Mouse (Mus musculus) testis, adult 2 months (tissue): ENCODE data around the gene Tagln2. TPM values are rescaled to one million over a fixed set of nuclear protein-coding genes. Genes with fewer than 3 reads are reported as not detected.

Source experiments
- H3K27ac ChIP-seq: fragments of 200-500 bp; 2 replicates; pipeline ENCODE4 v1.5.1; 2012; ENCODE audit warnings: low read depth, low read length; ENCODE audit not compliant: control insufficient read depth, insufficient read depth
- H3K27me3 ChIP-seq: fragments of 200-500 bp; 2 replicates; pipeline ENCODE4 v1.6.1; 2012; ENCODE audit warnings: mild to moderate bottlenecking, low read length, moderate library complexity; ENCODE audit not compliant: control insufficient read depth, insufficient read depth
- H3K36me3 ChIP-seq: fragments of 200-500 bp; 2 replicates; pipeline ENCODE4 v1.6.1; 2012; ENCODE audit warnings: mild to moderate bottlenecking, low read length; ENCODE audit not compliant: control insufficient read depth, insufficient read depth
- H3K4me1 ChIP-seq: fragments of 200-500 bp; 2 replicates; pipeline ENCODE4 v1.6.1; 2012; ENCODE audit warnings: low read length; ENCODE audit not compliant: control insufficient read depth, insufficient read depth
- H3K4me3 ChIP-seq: fragments of 200-500 bp; 2 replicates; pipeline ENCODE4 v1.5.1; 2012; ENCODE audit warnings: low read depth, mild to moderate bottlenecking, low read length, moderate library complexity, mixed read lengths; ENCODE audit not compliant: control insufficient read depth
- CTCF ChIP-seq: fragments of 200-500 bp; IDR thresholded peaks from 2 replicates; pipeline ENCODE4 v1.5.1; 2012; ENCODE audit warnings: low read depth, mild to moderate bottlenecking, inconsistent platforms, low read length, moderate library complexity; ENCODE audit not compliant: control insufficient read depth, insufficient read depth, insufficient replicate concordance
- POLR2A ChIP-seq: fragments of 200-500 bp; IDR thresholded peaks from 2 replicates; pipeline ENCODE4 v1.6.1; 2012; ENCODE audit warnings: low read depth, mild to moderate bottlenecking, inconsistent platforms, low read length, moderate library complexity; ENCODE audit not compliant: control insufficient read depth
- polyA plus RNA-seq: library from polyadenylated mRNA; depleted of rRNA; stranded (reverse); fragments of >200 nt; gene quantifications from 2 replicates; pipeline ENCODE4 v1.2.3, GENCODE M21; 2012

Tagln2 gene
- polyA plus RNA-seq, 1 experiment = 7.6 TPM

DNA sequence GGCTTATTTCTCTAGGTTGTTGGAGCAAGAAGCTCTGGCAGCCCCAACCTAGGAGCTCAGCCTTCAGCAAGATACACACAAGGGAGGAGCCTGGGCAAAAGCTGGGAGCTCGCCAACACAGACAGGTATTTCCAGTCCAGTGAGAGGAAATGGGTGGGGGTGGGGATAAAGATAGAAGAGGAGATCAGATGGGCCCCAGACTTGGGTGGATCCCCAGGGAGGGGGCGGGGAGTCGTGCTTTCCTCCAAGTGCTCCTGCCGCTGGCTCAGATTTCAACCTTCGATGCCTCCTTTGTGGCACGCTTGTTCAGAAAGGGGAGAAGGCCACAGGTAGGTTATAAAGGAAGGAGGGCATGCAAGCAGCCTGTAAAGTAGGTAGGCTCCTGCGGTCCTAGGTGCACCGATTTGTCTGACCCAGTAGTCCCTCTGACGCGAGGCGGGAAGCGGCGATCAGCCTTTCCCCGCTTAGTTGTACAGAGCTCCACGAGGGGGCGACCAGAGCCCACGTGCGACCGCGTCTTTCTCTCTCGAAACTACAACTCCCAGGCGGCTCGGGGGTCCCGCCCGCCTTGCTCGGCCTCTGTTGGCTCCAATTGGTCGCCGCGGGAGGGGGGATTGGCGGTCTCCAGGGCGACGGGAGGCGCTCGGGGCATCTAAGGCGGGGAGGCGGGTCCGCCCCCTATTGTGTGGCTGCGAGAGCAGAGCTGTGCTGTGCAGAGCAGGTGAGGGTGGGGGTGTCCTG, 18.1 kb upstream of the Tagln2 start, which contains the start of gene Igsf9:
Gene Igsf9, plus strand, starts transcription at position 249 of the 741 bp plus-strand sequence.
- no peak within 1 kb of the TSS for H3K27ac ChIP-seq
- peaks cover 2% of the 10 kb centered on the region for H3K27me3 ChIP-seq
- peaks cover 6% of the 10 kb centered on the region for H3K4me1 ChIP-seq
- H3K4me3 ChIP-seq = peak within 1 kb of the TSS; percentile 76
- no peaks in the 10 kb centered on the region for H3K36me3 ChIP-seq
- TF ChIP-seq CTCF (no peak), POLR2A (no peak)

DNA sequence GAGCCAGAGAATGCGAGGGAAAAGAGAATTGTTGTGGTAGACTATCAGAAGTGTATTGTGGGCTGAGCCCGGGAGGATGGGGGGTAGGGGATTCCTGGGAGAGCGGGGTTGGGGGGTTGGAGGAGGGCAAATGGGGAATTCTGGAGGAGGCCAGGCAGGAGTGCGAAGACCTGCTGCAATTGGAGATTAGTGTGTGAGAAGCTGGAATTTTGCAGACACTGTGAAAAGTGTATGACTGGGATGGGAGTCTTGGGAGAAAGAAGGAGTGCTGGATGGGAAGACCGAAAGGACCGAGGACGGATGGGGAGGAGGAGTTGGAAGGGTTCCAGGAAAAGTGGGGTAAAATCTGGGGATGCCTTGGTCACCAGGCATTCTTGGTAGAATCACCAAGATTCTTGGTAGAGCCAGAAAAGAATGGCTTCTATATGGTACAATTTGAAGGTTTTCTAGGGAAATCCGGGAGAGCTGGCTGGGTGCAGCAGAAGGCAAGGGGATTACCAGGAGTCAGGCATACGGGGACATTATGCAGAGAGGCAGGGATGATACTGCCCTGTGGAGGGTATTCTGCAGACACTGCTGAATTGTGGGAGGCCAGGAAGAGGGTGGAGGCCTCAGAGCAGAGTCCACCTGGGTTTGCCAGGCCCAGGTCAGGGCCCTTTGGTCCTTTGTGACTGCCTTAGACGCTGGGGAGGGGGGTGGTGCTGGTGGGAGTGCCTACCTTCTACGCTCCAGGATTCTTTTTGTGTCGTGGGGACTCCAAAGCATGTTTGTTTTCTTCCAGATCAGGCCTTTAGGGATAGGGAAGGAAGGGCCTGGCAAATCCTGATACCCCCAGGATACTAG, 17.1 kb upstream of the Tagln2 start:
- Histone ChIP-seq H3K27ac (no peak overlapping the region), H3K36me3 (no peaks in the 10 kb centered on the region), H3K4me3 (peak overlapping the region; percentile 76), H3K4me1 (peaks cover 6% of the 10 kb centered on the region), H3K27me3 (peaks cover 2% of the 10 kb centered on the region)
- TF ChIP-seq CTCF (no peak), POLR2A (no peak)

DNA sequence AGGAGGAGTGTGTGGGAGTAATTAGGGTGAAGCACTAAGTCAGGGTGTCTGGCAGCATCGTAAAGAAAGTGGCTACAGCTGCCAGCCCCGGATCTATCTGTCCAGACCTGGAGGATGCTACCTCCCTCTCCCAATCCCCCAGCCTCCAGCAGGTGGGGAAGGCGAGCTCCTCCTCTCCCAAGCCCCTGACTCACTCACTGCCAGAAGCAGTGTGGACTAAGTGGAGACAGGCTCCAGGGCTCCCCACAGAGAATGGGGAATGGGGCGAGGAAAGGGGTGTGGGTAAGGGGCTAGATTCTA, 16.5 kb upstream of the Tagln2 start:
- Histone ChIP-seq H3K36me3 (no peaks in the 10 kb centered on the region), H3K4me3 (peak overlapping the region; percentile 76), H3K4me1 (peaks cover 6% of the 10 kb centered on the region), H3K27me3 (peaks cover 2% of the 10 kb centered on the region), H3K27ac (no peak overlapping the region)
- TF ChIP-seq CTCF (no peak), POLR2A (no peak)

DNA sequence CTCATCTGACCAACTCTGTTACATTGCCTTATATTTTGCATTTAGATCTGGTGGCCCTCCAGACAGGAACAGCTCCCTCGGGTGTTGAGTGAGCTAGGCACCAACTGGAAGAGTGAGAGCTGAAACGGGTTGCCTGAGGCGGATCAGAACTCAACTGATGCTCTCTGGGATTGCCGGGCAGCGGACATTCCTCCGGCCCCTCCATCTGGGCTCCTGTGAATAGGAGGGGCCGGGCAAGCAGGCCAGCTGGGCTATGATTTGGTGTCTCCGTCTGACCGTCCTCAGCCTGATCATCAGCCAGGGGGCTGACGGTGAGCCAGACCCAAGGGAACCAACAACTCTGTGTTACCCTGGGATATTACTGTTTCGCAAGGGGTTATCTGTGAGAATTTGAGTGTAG, 15.6 kb upstream of the Tagln2 start:
- H3K36me3 ChIP-seq = no peaks in the 10 kb centered on the region
- H3K4me3 ChIP-seq = peak overlapping the region; percentile 76
- H3K4me1 ChIP-seq = peaks cover 6% of the 10 kb centered on the region
- H3K27me3 ChIP-seq = peaks cover 2% of the 10 kb centered on the region
- H3K27ac ChIP-seq = no peak overlapping the region
- TF ChIP-seq POLR2A = no peak
- no peak for TF ChIP-seq CTCF

DNA sequence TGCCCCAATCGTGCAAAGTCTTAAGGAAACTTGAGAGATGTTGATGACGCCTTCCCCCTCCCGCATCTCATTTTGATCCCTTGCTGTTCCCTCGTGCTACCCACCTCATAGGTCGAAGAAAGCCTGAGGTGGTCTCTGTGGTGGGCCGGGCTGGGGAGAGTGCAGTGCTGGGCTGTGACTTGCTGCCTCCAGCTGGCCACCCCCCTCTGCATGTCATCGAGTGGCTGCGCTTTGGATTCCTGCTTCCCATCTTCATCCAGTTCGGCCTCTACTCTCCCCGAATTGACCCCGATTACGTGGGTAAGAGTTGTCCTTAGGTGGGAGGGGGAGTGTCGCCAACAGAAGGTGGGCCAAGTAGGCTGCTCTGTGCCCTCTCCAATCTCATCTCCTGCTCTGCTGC, 15.2 kb upstream of the Tagln2 start:
- Histone ChIP-seq H3K36me3 (no peaks in the 10 kb centered on the region), H3K4me3 (peak overlapping the region; percentile 76), H3K4me1 (peaks cover 6% of the 10 kb centered on the region), H3K27ac (no peak overlapping the region), H3K27me3 (peaks cover 2% of the 10 kb centered on the region)
- TF ChIP-seq CTCF (no peak), POLR2A (no peak)

DNA sequence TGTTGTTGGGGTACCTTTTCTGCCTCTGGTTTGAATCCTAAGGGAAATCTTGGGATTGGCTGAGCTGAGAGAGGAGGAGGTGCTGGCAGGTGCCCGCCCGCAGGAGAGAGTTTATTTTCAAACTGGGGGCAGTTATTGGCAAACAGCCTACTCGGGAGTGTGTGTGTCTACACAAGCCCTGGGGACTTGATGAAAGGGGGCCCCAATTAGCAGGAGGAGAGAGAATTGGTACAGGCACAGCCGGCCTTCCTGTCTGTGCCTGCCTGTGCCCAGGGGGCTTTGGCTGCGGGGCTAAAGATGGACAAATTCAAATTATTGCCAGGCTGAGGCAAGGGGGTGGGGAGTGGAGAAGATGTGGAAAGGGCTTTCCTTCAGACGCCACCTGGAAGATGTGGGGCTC, 14.0 kb upstream of the Tagln2 start:
- peak overlapping the region; percentile 5; the same call in 1 of the 2 replicates for H3K27ac ChIP-seq
- TF ChIP-seq CTCF (no peak), POLR2A (no peak)
- H3K4me1 ChIP-seq = peaks cover 13% of the 10 kb centered on the region
- H3K36me3 ChIP-seq = no peaks in the 10 kb centered on the region
- peaks cover 2% of the 10 kb centered on the region for H3K27me3 ChIP-seq
- H3K4me3 ChIP-seq = peak overlapping the region; percentile 76

DNA sequence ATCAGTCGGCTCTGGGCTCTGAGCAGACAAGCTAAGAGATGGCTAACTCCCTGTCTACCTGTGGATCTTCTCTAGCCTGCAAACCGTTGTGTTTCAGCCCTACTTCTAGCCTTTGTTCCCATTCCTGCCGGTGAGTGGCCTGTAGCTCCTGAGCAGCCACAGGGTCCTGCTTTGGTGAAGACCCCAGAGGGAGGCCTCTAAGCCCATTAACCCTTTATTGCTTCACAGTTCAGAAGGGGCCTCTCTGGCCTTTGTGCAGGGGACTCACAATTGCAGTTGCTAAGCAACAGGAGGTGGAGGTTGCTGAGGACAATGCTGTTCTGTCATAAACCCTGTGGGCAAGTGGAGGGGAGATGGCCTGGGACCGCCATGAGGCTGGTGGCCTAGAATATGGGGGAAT, 13.6 kb upstream of the Tagln2 start:
- peaks cover 13% of the 10 kb centered on the region for H3K4me1 ChIP-seq
- H3K27ac ChIP-seq = peak overlapping the region; percentile 5; the same call in 1 of the 2 replicates

More for the DNA sequence above, 13.6 kb upstream of the Tagln2 start:
- Histone ChIP-seq H3K4me3 (peak overlapping the region; percentile 76), H3K36me3 (no peaks in the 10 kb centered on the region), H3K27me3 (peaks cover 2% of the 10 kb centered on the region)
- TF ChIP-seq POLR2A (no peak), CTCF (no peak)
